Mouse (Mus musculus) liver, adult 2 months (tissue): ENCODE results near the gene Mrps15. TPM values are rescaled to one million over a fixed set of nuclear protein-coding genes. Genes with fewer than 3 reads are reported as not detected.

Experiments used
- DNase-seq: peaks from one replicate; pipeline ENCODE4 v3.0.0-alpha.2; 2011; ENCODE audit warnings: low read depth, low spot score; ENCODE audit errors: extremely low read depth
- H3K27ac ChIP-seq: fragments of 200-500 bp; replicated peaks from 2 replicates; pipeline ENCODE4 v1.5.1; 2012; ENCODE audit warnings: low read depth, mild to moderate bottlenecking, control low read depth, inconsistent platforms, low read length; ENCODE audit not compliant: insufficient read depth
- H3K27me3 ChIP-seq: fragments of 200-500 bp; 2 replicates; pipeline ENCODE4 v1.6.1; 2012; ENCODE audit warnings: mild to moderate bottlenecking, moderate library complexity, low read length, inconsistent platforms; ENCODE audit not compliant: control insufficient read depth, insufficient read depth
- H3K36me3 ChIP-seq: fragments of 200-500 bp; 2 replicates; pipeline ENCODE4 v1.6.1; 2012; ENCODE audit warnings: low read length, inconsistent platforms; ENCODE audit not compliant: control insufficient read depth, insufficient read depth
- H3K4me1 ChIP-seq: fragments of 200-500 bp; 2 replicates; pipeline ENCODE4 v1.6.1; 2011; ENCODE audit warnings: low read length; ENCODE audit not compliant: control insufficient read depth, insufficient read depth
- H3K4me3 ChIP-seq: fragments of 200-500 bp; 2 replicates; pipeline ENCODE4 v1.5.1; 2011; ENCODE audit warnings: low read depth, mild to moderate bottlenecking, control low read depth, low read length, moderate library complexity; ENCODE audit not compliant: insufficient read depth
- H3K79me2 ChIP-seq: fragments of 200-500 bp; 2 replicates; pipeline ENCODE4 v1.6.1; 2012; ENCODE audit warnings: inconsistent platforms, mild to moderate bottlenecking, low read length, moderate library complexity; ENCODE audit not compliant: control insufficient read depth, insufficient read depth
- H3K9ac ChIP-seq: fragments of 200-500 bp; 2 replicates; pipeline ENCODE4 v1.6.1; 2012; ENCODE audit warnings: low read depth, mild to moderate bottlenecking, control low read depth, inconsistent platforms, low read length
- CTCF ChIP-seq: fragments of 200-500 bp; IDR thresholded peaks from 2 replicates; pipeline ENCODE4 v1.5.1; 2011; ENCODE audit warnings: low read depth, low read length, control low read depth
- POLR2A ChIP-seq: fragments of 200-500 bp; IDR thresholded peaks from 2 replicates; pipeline ENCODE4 v1.6.1; 2011; ENCODE audit warnings: low read length, control low read depth; ENCODE audit not compliant: insufficient read depth; ENCODE audit errors: extremely low read depth
- WGBS: fragments of 180-500 bp; shearing (Covaris S2); methylation state at CpG from one replicate; pipeline ENCODE4 v1.1.7; 2018; 5-methylcytosine and 5-hydroxymethylcytosine counted together
- polyA plus RNA-seq: library from polyadenylated mRNA; depleted of rRNA; stranded (reverse); fragments of >200 nt; gene quantifications from 2 replicates; pipeline ENCODE4 v1.2.3, GENCODE M21; 2012
- total RNA-seq: library from RNA; depleted of rRNA; stranded (reverse); fragments of >200 nt; gene quantifications from 2 replicates; pipeline ENCODE4 v1.2.3, GENCODE M21; 2014

Mrps15 gene
- total and polyA plus RNA-seq, 2 experiments: 31.0 TPM

DNA sequence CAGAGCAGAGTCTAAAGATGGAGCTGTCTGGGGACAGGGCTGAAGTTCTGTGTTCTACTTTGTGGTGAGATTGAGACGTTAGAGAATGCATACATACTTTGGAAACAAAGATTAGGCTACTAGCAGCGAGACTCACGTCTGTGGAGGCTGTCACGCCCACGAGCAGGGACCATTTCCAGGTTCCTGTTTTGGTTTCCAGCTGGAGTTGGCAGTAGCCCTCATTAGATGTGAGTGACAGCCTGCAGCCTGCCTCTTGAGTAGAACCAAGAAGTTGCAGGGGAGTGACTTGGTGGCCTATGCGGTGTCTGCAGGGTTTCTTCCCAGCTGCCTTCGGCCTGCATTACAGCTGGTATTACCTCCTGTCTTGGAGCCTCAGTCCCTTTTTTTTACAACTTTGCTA lies 4.9 kb downstream of the Mrps15 start:
- Histone ChIP-seq H3K9ac (no peak overlapping the region), H3K27ac (no peak overlapping the region), H3K4me3 (no peak overlapping the region), H3K27me3 (no peaks in the 10 kb centered on the region), H3K36me3 (peaks cover 29% of the 10 kb centered on the region), H3K4me1 (peaks cover 3% of the 10 kb centered on the region), H3K79me2 (no peaks in the 10 kb centered on the region)
- 72% methylated on average over 7 of the region's 7 CpGs for WGBS
- DNase-seq: no peak
- TF ChIP-seq POLR2A: no peak
- TF ChIP-seq CTCF: no peak

DNA sequence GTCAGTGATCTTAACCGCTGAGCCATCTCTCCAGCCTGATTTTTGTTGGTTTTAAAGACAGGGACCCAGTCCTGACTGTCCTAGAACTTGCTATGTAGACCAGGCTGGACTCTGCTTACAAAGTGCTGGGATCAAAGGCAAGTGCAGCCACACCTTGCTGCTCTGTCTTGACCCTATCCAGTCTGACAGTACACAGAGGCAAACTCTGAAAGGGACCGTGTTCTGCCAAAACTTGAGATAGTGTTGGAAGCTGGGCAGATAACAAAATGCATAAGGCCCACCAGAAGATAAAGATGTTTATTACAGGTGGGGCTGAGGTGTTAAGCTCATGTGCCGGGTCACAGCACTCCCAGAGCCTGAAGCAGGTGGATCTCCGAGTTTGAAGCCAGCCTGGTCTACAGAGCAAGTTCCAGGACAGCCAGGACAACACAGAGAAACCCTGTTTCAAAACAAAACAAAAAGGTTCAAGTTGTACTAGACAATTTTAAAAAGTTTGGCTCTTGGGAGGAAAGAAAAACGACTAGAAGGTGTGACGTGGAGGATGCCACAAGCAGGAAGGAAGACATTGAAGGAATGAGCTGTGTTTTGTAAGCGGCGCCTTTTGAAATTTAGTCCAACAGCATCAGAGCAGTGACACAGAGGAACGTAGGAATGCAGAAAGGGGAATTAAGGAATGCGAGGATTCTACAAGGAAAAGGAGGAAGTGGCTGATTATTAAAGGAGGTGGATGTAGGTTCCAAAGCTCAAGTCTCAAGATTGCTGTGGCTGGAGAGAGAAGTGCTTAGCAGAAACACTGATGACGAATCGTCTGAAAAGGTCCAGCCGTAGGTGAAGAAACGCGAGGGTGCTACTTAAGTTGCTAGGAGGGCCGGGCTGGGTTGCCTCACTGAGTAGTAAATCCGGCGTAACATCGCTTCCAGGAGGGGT lies 10.7 kb downstream of the Mrps15 start:
- H3K79me2 ChIP-seq: no peaks in the 10 kb centered on the region
- H3K4me3 ChIP-seq: 0 out of 2 replicates have a peak overlapping the region, but pooled peaks have one; percentile 52
- TF ChIP-seq CTCF (no peak), POLR2A (no peak)
- DNase-seq: no peak
- peaks cover 19% of the 10 kb centered on the region for H3K36me3 ChIP-seq
- H3K4me1 ChIP-seq: 0 out of 2 replicates have a peak, but pooled peaks cover 2% of the 10 kb centered on the region
- H3K27me3 ChIP-seq: no peaks in the 10 kb centered on the region
- 17% methylated on average over 19 of the region's 19 CpGs for WGBS
- H3K27ac ChIP-seq: no peak overlapping the region
- no peak overlapping the region; the same call in 1 of the 2 replicates for H3K9ac ChIP-seq

DNA sequence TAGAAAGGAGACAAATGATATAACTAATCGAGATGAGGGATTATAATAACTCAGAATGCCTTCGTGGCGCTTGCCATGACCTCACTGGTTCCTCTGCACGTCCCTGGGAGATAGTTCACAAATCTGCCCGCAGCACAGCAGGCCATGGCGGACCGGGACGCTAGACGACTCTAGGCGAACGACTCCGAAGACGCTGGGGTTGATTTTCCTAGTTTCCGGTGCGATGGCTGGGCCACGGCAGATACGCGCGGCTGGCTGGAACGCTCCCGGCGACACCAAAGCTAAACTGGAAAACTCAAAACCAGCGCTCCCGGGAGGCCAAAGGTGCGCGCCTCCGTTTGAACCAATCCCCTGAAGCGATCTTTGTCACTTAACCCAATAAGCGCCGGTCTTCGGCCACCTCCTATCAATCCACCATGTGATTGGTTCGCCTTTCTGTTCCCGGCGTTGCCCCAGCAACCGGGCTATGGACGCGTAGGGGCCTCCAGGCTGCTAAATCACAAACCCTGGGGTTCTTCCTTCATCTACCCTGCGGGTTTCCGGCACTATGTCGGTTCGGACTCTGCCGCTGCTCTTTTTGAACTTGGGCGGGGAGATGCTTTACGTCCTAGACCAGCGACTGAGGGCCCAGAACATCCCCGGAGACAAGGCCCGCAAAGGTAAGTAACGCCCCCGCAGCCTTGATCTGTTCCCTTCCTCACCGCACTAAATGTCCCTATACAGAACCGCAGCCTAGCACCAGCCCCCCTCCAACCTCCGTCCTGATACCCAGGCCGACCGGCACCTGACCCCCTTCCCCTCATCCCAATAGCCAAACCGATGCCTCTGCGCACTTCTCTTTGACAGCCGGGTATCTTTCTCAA lies 11.6 kb downstream of the Mrps15 start, which contains the start of gene Oscp1:
Gene Oscp1, plus strand, starts transcription at position 432 of the 863 bp plus-strand sequence.
- 0 out of 2 replicates have a peak, but pooled peaks cover 2% of the 10 kb centered on the region for H3K4me1 ChIP-seq
- no peak within 1 kb of the TSS for H3K27ac ChIP-seq
- peaks cover 14% of the 10 kb centered on the region for H3K36me3 ChIP-seq
- peak within 1 kb of the TSS; percentile 16; the same call in 1 of the 2 replicates for H3K9ac ChIP-seq
- no peak for TF ChIP-seq CTCF
- no peak for TF ChIP-seq POLR2A
- no peaks in the 10 kb centered on the region for H3K79me2 ChIP-seq
- peak within 1 kb of the TSS; percentile 52 for H3K4me3 ChIP-seq
- peak; percentile 75 for DNase-seq
- no peaks in the 10 kb centered on the region for H3K27me3 ChIP-seq
- WGBS: 2% methylated on average over 57 of the region's 57 CpGs

DNA sequence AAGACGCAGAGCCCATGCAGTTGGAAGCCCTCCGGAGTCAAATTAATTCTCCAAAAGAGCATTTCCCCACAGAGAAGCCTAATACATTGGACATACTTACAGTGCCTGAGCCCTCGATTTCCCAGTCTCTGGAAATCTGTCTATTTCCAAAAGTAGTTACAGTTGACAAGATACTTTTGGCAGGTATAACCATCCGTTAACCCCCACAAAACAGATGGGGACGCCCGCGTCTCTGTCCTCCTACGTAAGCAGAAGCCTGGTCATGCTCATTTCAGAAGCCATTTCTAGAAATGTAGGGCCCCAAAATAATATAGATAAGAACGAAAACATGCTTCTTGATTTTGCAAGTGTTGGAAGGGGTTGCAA lies 12.3 kb downstream of the Mrps15 start:
- TF ChIP-seq POLR2A (no peak), CTCF (no peak)
- H3K36me3 ChIP-seq: peaks cover 10% of the 10 kb centered on the region
- H3K9ac ChIP-seq: no peak overlapping the region
- H3K79me2 ChIP-seq: no peaks in the 10 kb centered on the region
- H3K27me3 ChIP-seq: no peaks in the 10 kb centered on the region
- WGBS: 55% methylated on average over 9 of the region's 9 CpGs
- DNase-seq: no peak
- H3K4me1 ChIP-seq: 0 out of 2 replicates have a peak, but pooled peaks cover 2% of the 10 kb centered on the region
- no peak overlapping the region for H3K27ac ChIP-seq
- peak overlapping the region; percentile 52; the same call in 1 of the 2 replicates for H3K4me3 ChIP-seq

DNA sequence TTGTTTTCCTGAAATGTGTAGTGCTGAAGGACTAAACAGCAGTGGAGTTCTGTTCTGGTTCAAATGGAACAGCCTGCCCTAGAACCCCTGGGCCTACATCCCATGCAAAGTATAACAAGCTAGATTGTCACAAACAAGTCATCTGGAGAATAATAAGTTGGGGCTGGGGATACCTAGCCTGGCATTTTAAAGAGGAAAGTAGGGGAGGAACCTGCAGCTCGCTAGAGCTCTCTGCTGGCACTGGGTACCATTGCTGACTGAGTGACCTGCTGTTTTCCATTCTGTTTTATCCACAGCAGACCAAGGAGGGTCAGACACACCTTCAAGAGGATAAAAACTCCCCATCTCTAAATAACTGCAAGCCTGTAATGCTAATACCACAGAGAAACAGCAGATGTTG lies 16.1 kb downstream of the Mrps15 start:
- no peaks in the 10 kb centered on the region for H3K27me3 ChIP-seq
- no peak for DNase-seq
- no peaks in the 10 kb centered on the region for H3K36me3 ChIP-seq
- H3K4me3 ChIP-seq: no peak overlapping the region
- no peak overlapping the region for H3K27ac ChIP-seq
- 0 out of 2 replicates have a peak, but pooled peaks cover 2% of the 10 kb centered on the region for H3K4me1 ChIP-seq
- TF ChIP-seq POLR2A (no peak), CTCF (no peak)
- 64% methylated on average over 1 of the region's 1 CpGs for WGBS
- H3K79me2 ChIP-seq: no peaks in the 10 kb centered on the region
- H3K9ac ChIP-seq: no peak overlapping the region
